Mouse (Mus musculus): ENCODE results near the gene Fam57a. TPM values are rescaled to one million over a fixed set of nuclear protein-coding genes. Genes with fewer than 3 reads are reported as not detected.

The Fam57a gene
- polyA plus RNA-seq, 1 experiment from 2014 or later: 20.8 TPM

- no peaks in the 10 kb centered on the region for H3K9me3 ChIP-seq (replicated peaks)
- H3K4me1 ChIP-seq: peaks cover 36% of the 10 kb centered on the region
- ATAC-seq: peak; percentile 44; the same call in 1 of the 2 replicates
- no peak overlapping the region for H3K4me3 ChIP-seq
- peaks cover 7% of the 10 kb centered on the region for H3K36me3 ChIP-seq (ENCODE audit: poor library complexity, severe bottlenecking)
- H3K27me3 ChIP-seq: no peaks in the 10 kb centered on the region
- no peak overlapping the region for H3K4me2 ChIP-seq
- 0 out of 2 replicates have a peak overlapping the region, but pooled peaks have one; percentile 55 for H3K27ac ChIP-seq
- WGBS: 58% methylated on average over 4 of the region's 4 CpGs
- H3K9ac ChIP-seq: peak overlapping the region; percentile 37; the same call in 1 of the 2 replicates
These were observed 76.0 kb downstream of the Fam57a start for GRCm38 (mm10) chr11:76255431-76256001.

- H3K4me3 ChIP-seq: no peak overlapping the region
- no peaks in the 10 kb centered on the region for H3K9me3 ChIP-seq (replicated peaks)
- ATAC-seq: no peak
- H3K36me3 ChIP-seq (ENCODE audit: poor library complexity, severe bottlenecking): peaks cover 5% of the 10 kb centered on the region; the same call in 1 of the 2 replicates
- H3K4me1 ChIP-seq: peaks cover 42% of the 10 kb centered on the region
- WGBS: 60% methylated on average over 5 of the region's 5 CpGs
- no peaks in the 10 kb centered on the region for H3K27me3 ChIP-seq
- no peak overlapping the region for H3K9ac ChIP-seq
- H3K27ac ChIP-seq: peak overlapping the region; percentile 55
- no peak overlapping the region for H3K4me2 ChIP-seq
These were observed 76.7 kb downstream of the Fam57a start for GRCm38 (mm10) chr11:76256129-76256528.

GRCm38 (mm10) chr11:76257386-76257785 lies 77.9 kb downstream of the Fam57a start:
- H3K27me3 ChIP-seq: no peaks in the 10 kb centered on the region
- H3K4me1 ChIP-seq: peaks cover 47% of the 10 kb centered on the region
- peaks cover 9% of the 10 kb centered on the region; the same call in 1 of the 2 replicates for H3K36me3 ChIP-seq (ENCODE audit: poor library complexity, severe bottlenecking)
- no peak overlapping the region for H3K4me3 ChIP-seq
- ATAC-seq: no peak
- H3K27ac ChIP-seq: no peak overlapping the region
- H3K9ac ChIP-seq: no peak overlapping the region
- 78% methylated on average over 4 of the region's 4 CpGs for WGBS
- no peak overlapping the region for H3K4me2 ChIP-seq
- H3K9me3 ChIP-seq (replicated peaks): no peaks in the 10 kb centered on the region

- Histone ChIP-seq H3K36me3 (ENCODE audit: poor library complexity, severe bottlenecking) (peaks cover 9% of the 10 kb centered on the region; the same call in 1 of the 2 replicates), H3K27me3 (no peaks in the 10 kb centered on the region; the same call in 1 of the 2 replicates), H3K4me2 (no peak overlapping the region), H3K9me3 (replicated peaks) (no peaks in the 10 kb centered on the region), H3K4me3 (no peak overlapping the region), H3K9ac (no peak overlapping the region), H3K27ac (no peak overlapping the region), H3K4me1 (peaks cover 53% of the 10 kb centered on the region)
- no peak for ATAC-seq
- 90% methylated on average over 6 of the region's 6 CpGs for WGBS
These were observed 79.0 kb downstream of the Fam57a start for GRCm38 (mm10) chr11:76258511-76258910.

GRCm38 (mm10) chr11:76260208-76261050 lies 81.0 kb downstream of the Fam57a start:
- WGBS: 40% methylated on average over 10 of the region's 10 CpGs
- H3K27me3 ChIP-seq: peaks cover 5% of the 10 kb centered on the region; the same call in 1 of the 2 replicates
- H3K4me1 ChIP-seq: peaks cover 49% of the 10 kb centered on the region
- peaks cover 9% of the 10 kb centered on the region; the same call in 1 of the 2 replicates for H3K36me3 ChIP-seq (ENCODE audit: poor library complexity, severe bottlenecking)
- H3K4me2 ChIP-seq: no peak overlapping the region
- H3K4me3 ChIP-seq: no peak overlapping the region
- H3K27ac ChIP-seq: peak overlapping the region; percentile 35; the same call in 1 of the 2 replicates
- no peak for ATAC-seq
- peak overlapping the region; percentile 46 for H3K9ac ChIP-seq
- no peaks in the 10 kb centered on the region for H3K9me3 ChIP-seq (replicated peaks)

DNA sequence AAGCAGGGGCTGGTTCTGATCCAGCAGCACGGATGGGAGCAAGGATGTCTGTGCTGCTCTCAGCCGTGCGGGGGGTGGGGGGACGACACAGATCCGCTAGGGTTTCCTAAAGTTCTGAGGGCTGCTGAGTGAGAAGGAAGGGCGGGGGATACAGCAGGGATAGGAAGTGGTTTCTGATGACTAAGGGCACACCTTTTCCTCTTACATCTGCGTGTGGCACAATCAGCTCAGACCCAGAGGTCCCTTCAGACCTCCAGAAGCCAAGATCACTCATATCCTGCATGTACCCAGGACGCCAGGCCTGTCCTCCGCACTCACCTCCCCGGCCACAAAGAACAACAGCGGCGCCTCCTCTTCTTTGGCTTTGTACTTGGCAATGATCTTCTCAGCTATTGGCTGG lies 81.8 kb downstream of the Fam57a start:
- WGBS: 74% methylated on average over 12 of the region's 12 CpGs
- peak overlapping the region; percentile 46; the same call in 1 of the 2 replicates for H3K9ac ChIP-seq
- H3K9me3 ChIP-seq (replicated peaks): no peaks in the 10 kb centered on the region
- 0 out of 2 replicates have a peak overlapping the region, but pooled peaks have one; percentile 35 for H3K27ac ChIP-seq
- H3K4me1 ChIP-seq: peaks cover 47% of the 10 kb centered on the region
- peaks cover 9% of the 10 kb centered on the region; the same call in 1 of the 2 replicates for H3K36me3 ChIP-seq (ENCODE audit: poor library complexity, severe bottlenecking)
- no peak overlapping the region for H3K4me2 ChIP-seq
- ATAC-seq: no peak
- H3K4me3 ChIP-seq: no peak overlapping the region
- H3K27me3 ChIP-seq: peaks cover 8% of the 10 kb centered on the region; the same call in 1 of the 2 replicates

GRCm38 (mm10) chr11:76262611-76263351 lies 83.3 kb downstream of the Fam57a start:
- H3K4me1 ChIP-seq: peaks cover 58% of the 10 kb centered on the region
- WGBS: 11% methylated on average over 19 of the region's 19 CpGs
- peaks cover 8% of the 10 kb centered on the region; the same call in 1 of the 2 replicates for H3K27me3 ChIP-seq
- peak overlapping the region; percentile 19; the same call in 1 of the 2 replicates for H3K27ac ChIP-seq
- peaks cover 9% of the 10 kb centered on the region; the same call in 1 of the 2 replicates for H3K36me3 ChIP-seq (ENCODE audit: poor library complexity, severe bottlenecking)
- peak overlapping the region; percentile 7; the same call in 1 of the 2 replicates for H3K4me2 ChIP-seq
- no peaks in the 10 kb centered on the region for H3K9me3 ChIP-seq (replicated peaks)
- H3K9ac ChIP-seq: peak overlapping the region; percentile 39; the same call in 1 of the 2 replicates
- no peak for ATAC-seq
- H3K4me3 ChIP-seq: no peak overlapping the region

Other genes with a start within 250 kb of the Fam57a start
- 1.1 and 1.3 TPM in 2 replicates for gene Rph3al, start 241.2 kb upstream of the Fam57a start, polyA plus RNA-seq (2015; fragmentation: Nextera tagmentation; extraction: Ambion mirVana)
- 1.5 and 1.9 TPM in 2 replicates for gene 1700016K19Rik, start 179.8 kb upstream of the Fam57a start, polyA plus RNA-seq (2015; fragmentation: Nextera tagmentation; extraction: Ambion mirVana)
- 4.9 and 5.3 TPM in 2 replicates for gene Rflnb, start 151.9 kb upstream of the Fam57a start, polyA plus RNA-seq (2015; fragmentation: Nextera tagmentation; extraction: Ambion mirVana)
- gene Vps53, start within 50 bp of the Fam57a start, polyA plus RNA-seq (2015; fragmentation: Nextera tagmentation; extraction: Ambion mirVana): 55.6 and 59.8 TPM in 2 replicates
- gene Dbil5, start 37.9 kb downstream of the Fam57a start, polyA plus RNA-seq (2015; fragmentation: Nextera tagmentation; extraction: Ambion mirVana): 0.89 TPM in 1 of 2 replicates, not detected in the other
- 18.3 and 29.0 TPM in 2 replicates for gene Gemin4, start 38.0 kb downstream of the Fam57a start, polyA plus RNA-seq (2015; fragmentation: Nextera tagmentation; extraction: Ambion mirVana)
- gene Mrm3, start 64.0 kb downstream of the Fam57a start, polyA plus RNA-seq (2015; fragmentation: Nextera tagmentation; extraction: Ambion mirVana): 20.4 and 23.8 TPM in 2 replicates
- 129 and 133 TPM in 2 replicates for gene Glod4, start 64.1 kb downstream of the Fam57a start, polyA plus RNA-seq (2015; fragmentation: Nextera tagmentation; extraction: Ambion mirVana)
- gene Nxn, start 219.5 kb downstream of the Fam57a start, polyA plus RNA-seq (2015; fragmentation: Nextera tagmentation; extraction: Ambion mirVana): 23.4 and 29.9 TPM in 2 replicates
- 102 and 104 TPM in 2 replicates for gene Timm22, start 227.3 kb downstream of the Fam57a start, polyA plus RNA-seq (2015; fragmentation: Nextera tagmentation; extraction: Ambion mirVana)

Data from forebrain, embryonic 13.5 days (tissue).